Mouse (Mus musculus): ENCODE data around the gene S1pr3. TPM values are rescaled to one million over a fixed set of nuclear protein-coding genes. Genes with fewer than 3 reads are reported as not detected.

The S1pr3 gene
- polyA plus RNA-seq, 1 experiment from 2014 or later: 41.2 TPM

- no peak overlapping the region for H3K27ac ChIP-seq (ENCODE audit: low read depth, low read length)
- H3K4me3 ChIP-seq (ENCODE audit: low read depth, low read length): no peak overlapping the region
- H3K9me3 ChIP-seq (ENCODE audit: control insufficient read depth, low read length): no peaks in the 10 kb centered on the region
- ATAC-seq (ENCODE audit: low FRiP score) (peak; percentile 45; the same call in 1 of the 2 replicates), DNase-seq (ENCODE audit: low spot score, missing footprints) (peak; percentile 98)
- WGBS: 27% methylated on average over 5 of the region's 5 CpGs
- no peaks in the 10 kb centered on the region for H3K36me3 ChIP-seq (ENCODE audit: control insufficient read depth, insufficient read depth, low read length)
- H3K4me1 ChIP-seq (ENCODE audit: control insufficient read depth, insufficient read depth, low read length): no peaks in the 10 kb centered on the region
- no peak overlapping the region for H3K4me2 ChIP-seq
- no peaks in the 10 kb centered on the region for H3K27me3 ChIP-seq (ENCODE audit: control insufficient read depth, insufficient read depth, low read length)
- H3K9ac ChIP-seq (ENCODE audit: low read length): no peak overlapping the region
These were observed 16.2 kb downstream of the S1pr3 start for GRCm38 (mm10) chr13:51424647-51425046.

GRCm38 (mm10) chr13:51425662-51426443, 17.4 kb downstream of the S1pr3 start:
- 88% methylated on average over 4 of the region's 4 CpGs for WGBS
- Histone ChIP-seq H3K9ac (ENCODE audit: low read length) (no peak overlapping the region), H3K4me2 (no peak overlapping the region), H3K9me3 (ENCODE audit: control insufficient read depth, low read length) (no peaks in the 10 kb centered on the region), H3K27ac (ENCODE audit: low read depth, low read length) (no peak overlapping the region), H3K27me3 (ENCODE audit: control insufficient read depth, insufficient read depth, low read length) (no peaks in the 10 kb centered on the region), H3K4me1 (ENCODE audit: control insufficient read depth, insufficient read depth, low read length) (no peaks in the 10 kb centered on the region), H3K4me3 (ENCODE audit: low read depth, low read length) (no peak overlapping the region), H3K36me3 (ENCODE audit: control insufficient read depth, insufficient read depth, low read length) (no peaks in the 10 kb centered on the region)
- DNase-seq (ENCODE audit: low spot score, missing footprints): peak; percentile 65
- no peak for ATAC-seq (ENCODE audit: low FRiP score)

GRCm38 (mm10) chr13:51433371-51433770, 24.9 kb downstream of the S1pr3 start:
- Histone ChIP-seq H3K4me2 (no peak overlapping the region), H3K4me1 (ENCODE audit: control insufficient read depth, insufficient read depth, low read length) (no peaks in the 10 kb centered on the region; the same call in 1 of the 2 replicates), H3K4me3 (ENCODE audit: low read depth, low read length) (no peak overlapping the region), H3K9me3 (ENCODE audit: control insufficient read depth, low read length) (no peaks in the 10 kb centered on the region), H3K9ac (ENCODE audit: low read length) (no peak overlapping the region), H3K27me3 (ENCODE audit: control insufficient read depth, insufficient read depth, low read length) (no peaks in the 10 kb centered on the region), H3K27ac (ENCODE audit: low read depth, low read length) (no peak overlapping the region), H3K36me3 (ENCODE audit: control insufficient read depth, insufficient read depth, low read length) (no peaks in the 10 kb centered on the region)
- 63% methylated on average over 3 of the region's 3 CpGs for WGBS
- DNase-seq (ENCODE audit: low spot score, missing footprints): no peak
- ATAC-seq (ENCODE audit: low FRiP score): no peak

- H3K36me3 ChIP-seq (ENCODE audit: control insufficient read depth, insufficient read depth, low read length): no peaks in the 10 kb centered on the region
- ATAC-seq (ENCODE audit: low FRiP score) (no peak), DNase-seq (ENCODE audit: low spot score, missing footprints) (no peak)
- H3K27ac ChIP-seq (ENCODE audit: low read depth, low read length): no peak overlapping the region
- H3K9me3 ChIP-seq (ENCODE audit: control insufficient read depth, low read length): no peaks in the 10 kb centered on the region
- H3K4me1 ChIP-seq (ENCODE audit: control insufficient read depth, insufficient read depth, low read length): no peaks in the 10 kb centered on the region; the same call in 1 of the 2 replicates
- no peak overlapping the region for H3K4me2 ChIP-seq
- WGBS: 74% methylated on average over 2 of the region's 2 CpGs
- no peak overlapping the region for H3K4me3 ChIP-seq (ENCODE audit: low read depth, low read length)
- no peaks in the 10 kb centered on the region for H3K27me3 ChIP-seq (ENCODE audit: control insufficient read depth, insufficient read depth, low read length)
- H3K9ac ChIP-seq (ENCODE audit: low read length): no peak overlapping the region
These were observed 26.0 kb downstream of the S1pr3 start for GRCm38 (mm10) chr13:51434460-51434859.

- H3K27me3 ChIP-seq (ENCODE audit: control insufficient read depth, insufficient read depth, low read length): no peaks in the 10 kb centered on the region
- 77% methylated on average over 2 of the region's 2 CpGs for WGBS
- no peak for DNase-seq (ENCODE audit: low spot score, missing footprints)
These were observed 26.7 kb downstream of the S1pr3 start for GRCm38 (mm10) chr13:51435146-51435545.

GRCm38 (mm10) chr13:51437105-51438085, 29.0 kb downstream of the S1pr3 start:
- ATAC-seq (ENCODE audit: low FRiP score): peak; percentile 68; the same call in 1 of the 2 replicates

More at GRCm38 (mm10) chr13:51435146-51435545, 26.7 kb downstream of the S1pr3 start:
- ATAC-seq (ENCODE audit: low FRiP score): no peak
- Histone ChIP-seq H3K36me3 (ENCODE audit: control insufficient read depth, insufficient read depth, low read length) (no peaks in the 10 kb centered on the region), H3K27ac (ENCODE audit: low read depth, low read length) (no peak overlapping the region), H3K9ac (ENCODE audit: low read length) (no peak overlapping the region), H3K9me3 (ENCODE audit: control insufficient read depth, low read length) (no peaks in the 10 kb centered on the region), H3K4me1 (ENCODE audit: control insufficient read depth, insufficient read depth, low read length) (no peaks in the 10 kb centered on the region; the same call in 1 of the 2 replicates), H3K4me2 (no peak overlapping the region), H3K4me3 (ENCODE audit: low read depth, low read length) (no peak overlapping the region)

GRCm38 (mm10) chr13:51442922-51443321, 34.5 kb downstream of the S1pr3 start:
- no peaks in the 10 kb centered on the region for H3K4me1 ChIP-seq (ENCODE audit: control insufficient read depth, insufficient read depth, low read length)
- no peaks in the 10 kb centered on the region for H3K27me3 ChIP-seq (ENCODE audit: control insufficient read depth, insufficient read depth, low read length)
- H3K36me3 ChIP-seq (ENCODE audit: control insufficient read depth, insufficient read depth, low read length): no peaks in the 10 kb centered on the region
- no peak overlapping the region for H3K4me2 ChIP-seq
- no peaks in the 10 kb centered on the region for H3K9me3 ChIP-seq (ENCODE audit: control insufficient read depth, low read length)
- no peak overlapping the region for H3K9ac ChIP-seq (ENCODE audit: low read length)
- no peak overlapping the region for H3K27ac ChIP-seq (ENCODE audit: low read depth, low read length)
- ATAC-seq (ENCODE audit: low FRiP score) (no peak), DNase-seq (ENCODE audit: low spot score, missing footprints) (no peak)
- no peak overlapping the region for H3K4me3 ChIP-seq (ENCODE audit: low read depth, low read length)
- WGBS: 88% methylated on average over 8 of the region's 8 CpGs

More at GRCm38 (mm10) chr13:51437105-51438085, 29.0 kb downstream of the S1pr3 start:
- H3K9ac ChIP-seq (ENCODE audit: low read length): no peak overlapping the region
- H3K27ac ChIP-seq (ENCODE audit: low read depth, low read length): no peak overlapping the region
- no peak overlapping the region for H3K4me3 ChIP-seq (ENCODE audit: low read depth, low read length)
- H3K4me1 ChIP-seq (ENCODE audit: control insufficient read depth, insufficient read depth, low read length): no peaks in the 10 kb centered on the region; the same call in 1 of the 2 replicates
- no peaks in the 10 kb centered on the region for H3K27me3 ChIP-seq (ENCODE audit: control insufficient read depth, insufficient read depth, low read length)
- no peak overlapping the region for H3K4me2 ChIP-seq
- no peaks in the 10 kb centered on the region for H3K9me3 ChIP-seq (ENCODE audit: control insufficient read depth, low read length)
- no peak for DNase-seq (ENCODE audit: low spot score, missing footprints)
- WGBS: 73% methylated on average over 14 of the region's 14 CpGs
- no peaks in the 10 kb centered on the region for H3K36me3 ChIP-seq (ENCODE audit: control insufficient read depth, insufficient read depth, low read length)

- Histone ChIP-seq H3K36me3 (ENCODE audit: control insufficient read depth, insufficient read depth, low read length) (no peaks in the 10 kb centered on the region), H3K27ac (ENCODE audit: low read depth, low read length) (no peak overlapping the region), H3K9me3 (ENCODE audit: control insufficient read depth, low read length) (no peaks in the 10 kb centered on the region), H3K27me3 (ENCODE audit: control insufficient read depth, insufficient read depth, low read length) (no peaks in the 10 kb centered on the region), H3K4me3 (ENCODE audit: low read depth, low read length) (no peak overlapping the region), H3K4me2 (no peak overlapping the region), H3K9ac (ENCODE audit: low read length) (no peak overlapping the region), H3K4me1 (ENCODE audit: control insufficient read depth, insufficient read depth, low read length) (no peaks in the 10 kb centered on the region)
- 80% methylated on average over 4 of the region's 4 CpGs for WGBS
- no peak for DNase-seq (ENCODE audit: low spot score, missing footprints)
- no peak for ATAC-seq (ENCODE audit: low FRiP score)
These were observed 38.1 kb downstream of the S1pr3 start for GRCm38 (mm10) chr13:51446550-51446949.
